Comparison of ENCODE assay signal across 32 mouse cellular contexts in genomic region chr11:27081188-27081587, GRCm38 (mm10).
"Had no signal": no experiment of that assay in that cellular context is flagged by ENCODE, and none has a peak within 500 bp of the region (broad histone marks: within the 10 kb centered on the region; RNA-seq: fewer than 3 reads in every experiment).

No protein-coding gene starts in this region.

- H3K4me3 ChIP-seq: limb, embryonic 10.5 days; limb, embryonic 12.5 days; limb, embryonic 13.5 days; limb, embryonic 15.5 days; liver, embryonic 12.5 days; liver, embryonic 13.5 days; liver, embryonic 15.5 days; lung, embryonic 15.5 days; megakaryocyte, embryonic 14.5 days; midbrain, embryonic 10.5 days; midbrain, embryonic 12.5 days; midbrain, embryonic 13.5 days; midbrain, embryonic 15.5 days; myocyte; neural tube, embryonic 12.5 days had no signal

- H3K27ac ChIP-seq: limb, embryonic 10.5 days; limb, embryonic 12.5 days; limb, embryonic 13.5 days; limb, embryonic 15.5 days; liver, embryonic 12.5 days; liver, embryonic 13.5 days; liver, embryonic 14.5 days; liver, embryonic 15.5 days; lung, embryonic 15.5 days; macrophage; midbrain, embryonic 10.5 days; midbrain, embryonic 12.5 days; midbrain, embryonic 13.5 days; midbrain, embryonic 15.5 days; neural tube, embryonic 12.5 days had no signal

- H3K9ac ChIP-seq: limb, embryonic 12.5 days; limb, embryonic 13.5 days; limb, embryonic 15.5 days; liver, embryonic 12.5 days; liver, embryonic 13.5 days; liver, embryonic 14.5 days; liver, embryonic 15.5 days; liver, postnatal 0 days; lung, embryonic 14.5 days; lung, embryonic 15.5 days; midbrain, embryonic 12.5 days; midbrain, embryonic 13.5 days; midbrain, embryonic 15.5 days; neural tube, embryonic 12.5 days had no signal

- H3K4me2 ChIP-seq: limb, embryonic 12.5 days; limb, embryonic 13.5 days; limb, embryonic 15.5 days; liver, embryonic 11.5 days; liver, embryonic 12.5 days; liver, embryonic 13.5 days; liver, embryonic 15.5 days; lung, embryonic 14.5 days; lung, embryonic 15.5 days; midbrain, embryonic 11.5 days; midbrain, embryonic 12.5 days; midbrain, embryonic 13.5 days; midbrain, embryonic 15.5 days; neural tube, embryonic 12.5 days had no signal

- H3K4me1 ChIP-seq: limb, embryonic 10.5 days; limb, embryonic 12.5 days; limb, embryonic 13.5 days; limb, embryonic 15.5 days; liver, embryonic 12.5 days; liver, embryonic 13.5 days; liver, embryonic 15.5 days; lung, embryonic 15.5 days; megakaryocyte, embryonic 14.5 days; midbrain, embryonic 10.5 days; midbrain, embryonic 12.5 days; midbrain, embryonic 13.5 days; midbrain, embryonic 15.5 days; neural tube, embryonic 12.5 days had no signal

- ATAC-seq: liver, embryonic 12.5 days; liver, postnatal 0 days; lung, postnatal 0 days; midbrain, embryonic 13.5 days; midbrain, embryonic 15.5 days; midbrain, embryonic 16.5 days had no signal

- H3K36me3 ChIP-seq: limb, embryonic 10.5 days; limb, embryonic 12.5 days; limb, embryonic 13.5 days; limb, embryonic 15.5 days; liver, embryonic 12.5 days; liver, embryonic 13.5 days; liver, embryonic 15.5 days; lung, embryonic 15.5 days; midbrain, embryonic 10.5 days; midbrain, embryonic 12.5 days; midbrain, embryonic 13.5 days; midbrain, embryonic 15.5 days; neural tube, embryonic 12.5 days had no signal

- H3K27me3 ChIP-seq: limb, embryonic 12.5 days; limb, embryonic 13.5 days; limb, embryonic 15.5 days; liver, embryonic 12.5 days; liver, embryonic 13.5 days; liver, embryonic 15.5 days; lung, embryonic 15.5 days; megakaryocyte, embryonic 14.5 days; midbrain, embryonic 12.5 days; midbrain, embryonic 13.5 days; midbrain, embryonic 15.5 days; neural tube, embryonic 12.5 days had no signal

- H3K9me3 ChIP-seq: limb, embryonic 10.5 days; limb, embryonic 12.5 days; limb, embryonic 13.5 days; limb, embryonic 15.5 days; liver, embryonic 12.5 days; liver, embryonic 13.5 days; liver, embryonic 15.5 days; lung, embryonic 15.5 days; midbrain, embryonic 10.5 days; midbrain, embryonic 12.5 days; midbrain, embryonic 13.5 days; midbrain, embryonic 15.5 days; neural tube, embryonic 12.5 days had no signal

- DNase-seq: left cerebral cortex, postnatal 4 days; liver; liver, embryonic 13.5 days; liver, postnatal 0 days; lung, adult 18-20 months; lung, adult 2 months; lung, embryonic 14.5 days; lung, postnatal 10 days; lung, postnatal 14 days; lung, postnatal 36 days; lung, postnatal 4 days; midbrain, embryonic 14.5 days had no signal
